Mouse (Mus musculus) large intestine, adult 2 months (tissue): ENCODE results near the gene Htr1d. TPM values are rescaled to one million over a fixed set of nuclear protein-coding genes. Genes with fewer than 3 reads are reported as not detected.

Experiments used
- DNase-seq: peaks from one replicate; pipeline ENCODE4 v3.0.0-alpha.2; 2012; ENCODE audit warnings: low read depth, low spot score
- WGBS: fragments of 180-500 bp; shearing (Covaris S2); methylation state at CpG from one replicate; pipeline ENCODE4 v1.1.7; 2018; 5-methylcytosine and 5-hydroxymethylcytosine counted together
- polyA plus RNA-seq: library from polyadenylated mRNA; depleted of rRNA; stranded (reverse); fragments of >200 nt; gene quantifications from 2 replicates; pipeline ENCODE4 v1.2.3, GENCODE M21; 2012; rRNA removed

The Htr1d gene
- polyA plus RNA-seq, 1 experiment, result 0.16 TPM

DNA sequence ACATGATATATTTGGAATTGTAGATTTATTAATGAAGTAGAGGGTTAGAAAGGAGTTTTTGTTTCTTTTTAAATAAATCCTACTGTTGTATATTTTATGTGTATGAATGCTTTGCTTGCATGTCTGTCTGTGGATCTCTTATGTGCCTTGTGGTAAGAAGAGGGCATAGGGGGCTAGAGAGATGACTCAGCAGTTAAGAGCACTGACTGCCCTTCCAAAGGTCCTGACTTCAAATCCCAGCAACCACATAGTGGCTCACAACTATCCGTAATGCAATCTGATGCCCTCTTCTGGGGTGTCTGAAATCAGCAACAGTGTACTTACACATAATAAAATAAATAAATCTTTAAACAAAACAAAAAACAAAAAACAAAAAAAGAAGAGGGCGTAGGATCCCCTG, 63.2 kb downstream of the Htr1d start:
- no peak for DNase-seq
- 82% methylated on average over 2 of the region's 2 CpGs for WGBS

Other genes with a start within 250 kb of the Htr1d start
- 2.3 and 2.4 TPM in 2 replicates for gene Asap3, start 217.2 kb upstream of the Htr1d start, polyA plus RNA-seq
- 15.3 and 18.2 TPM in 2 replicates for gene Tcea3, start 175.8 kb upstream of the Htr1d start, polyA plus RNA-seq
- 6.8 and 11.7 TPM in 2 replicates for gene Zfp46, start 138.8 kb upstream of the Htr1d start, polyA plus RNA-seq
- gene Hnrnpr, start 112.6 kb upstream of the Htr1d start, polyA plus RNA-seq, result 7.8 and 9.1 TPM in 2 replicates
- 0.46 and 0.82 TPM in 2 replicates for gene 6030445D17Rik, start 38.7 kb downstream of the Htr1d start, polyA plus RNA-seq
- gene Luzp1, start 46.2 kb downstream of the Htr1d start, polyA plus RNA-seq, result 18.1 and 27.4 TPM in 2 replicates
- gene Kdm1a, start 179.2 kb downstream of the Htr1d start, polyA plus RNA-seq, result 23.9 and 26.0 TPM in 2 replicates
- gene Tex46, start 186.9 kb downstream of the Htr1d start, polyA plus RNA-seq, result not detected in 2 replicates
- 0.07 TPM in 1 of 2 replicates, not detected in the other for gene Lactbl1, start 199.1 kb downstream of the Htr1d start, polyA plus RNA-seq